Mouse (Mus musculus): Measurements from ENCODE around the gene Btf3l4. TPM values are rescaled to one million over a fixed set of nuclear protein-coding genes. Genes with fewer than 3 reads are reported as not detected.

Btf3l4 gene
- polyA plus RNA-seq (2011; ENCODE audit: insufficient read length, low read depth, missing spikeins): 124 and 161 TPM in 2 replicates

- H3K27ac ChIP-seq (ENCODE audit: insufficient read depth, low read length): peak within 1 kb of the TSS; percentile 99
- H3K4me3 ChIP-seq (ENCODE audit: insufficient read depth, low read length): peak within 1 kb of the TSS; percentile 92
- TF ChIP-seq POLR2A (IDR thresholded peaks at IDR 0.05; ENCODE audit: low read depth, low read length) (peak; percentile 55), CTCF (IDR thresholded peaks at IDR 0.05; ENCODE audit: borderline replicate concordance, insufficient read depth, low read length) (no peak)
- peaks cover 6% of the 10 kb centered on the region for H3K4me1 ChIP-seq (ENCODE audit: control insufficient read depth, insufficient read depth, low read length)
Observed at GRCm38 (mm10) chr4:108832916-108833827, at the start of gene Btf3l4. Gene Btf3l4, minus strand, starts transcription at chr4:108833614.

DNA sequence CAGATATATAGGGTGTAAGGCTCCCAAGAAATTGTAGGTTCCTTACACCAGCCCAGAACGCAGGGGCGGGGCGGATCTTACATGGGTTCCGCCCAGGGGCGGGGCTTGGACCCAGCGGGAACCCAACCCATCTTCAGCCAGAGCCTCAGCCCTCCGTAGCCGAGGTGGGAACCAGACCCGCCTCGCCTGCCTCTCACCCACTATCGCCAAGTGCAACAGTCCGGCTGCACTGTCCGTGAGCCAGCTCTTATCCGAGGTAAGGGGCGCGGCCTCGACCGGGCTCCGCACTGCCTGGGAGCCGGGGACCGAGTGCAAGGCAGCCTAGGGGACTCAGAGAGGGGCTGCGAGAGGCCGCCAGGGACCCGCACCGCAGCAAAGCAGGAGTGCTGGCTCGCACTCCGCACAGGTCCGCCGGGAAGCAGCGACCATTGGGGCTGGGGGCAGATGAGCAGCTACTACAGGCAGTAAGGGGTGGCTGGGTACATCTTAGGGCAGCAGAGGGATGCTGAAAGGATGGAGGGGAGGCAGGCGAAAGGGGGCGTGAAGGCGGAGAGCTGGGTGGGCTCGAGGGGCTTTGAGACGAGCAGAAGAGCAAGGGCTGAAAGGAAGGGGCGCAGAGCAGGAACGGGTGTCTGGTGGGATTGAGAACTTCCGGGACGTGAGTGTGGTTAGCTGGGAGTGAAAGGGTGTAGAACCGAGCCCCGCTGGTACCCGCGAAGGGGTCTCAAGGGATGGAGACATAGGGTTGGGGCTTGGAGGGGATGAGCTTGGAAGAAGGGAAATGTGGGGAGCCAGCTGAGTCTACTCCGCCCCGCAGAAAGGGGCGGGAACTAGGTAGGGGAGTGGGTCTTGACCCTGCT is 45.8 kb upstream of the Btf3l4 start, which contains the start of gene Rab3b:
Gene Rab3b (plus strand): TSS at position 101 of the 860 bp plus-strand sequence.
- peak within 1 kb of the TSS; percentile 47 for H3K4me3 ChIP-seq (ENCODE audit: insufficient read depth, low read length)
- TF ChIP-seq POLR2A (IDR thresholded peaks at IDR 0.05; ENCODE audit: low read depth, low read length) (peak; percentile 32; the same call in 1 of the 2 replicates), CTCF (IDR thresholded peaks at IDR 0.05; ENCODE audit: borderline replicate concordance, insufficient read depth, low read length) (no peak)
- no peak within 1 kb of the TSS for H3K27ac ChIP-seq (ENCODE audit: insufficient read depth, low read length)
- peaks cover 3% of the 10 kb centered on the region; the same call in 1 of the 2 replicates for H3K4me1 ChIP-seq (ENCODE audit: control insufficient read depth, insufficient read depth, low read length)

- TF ChIP-seq POLR2A (IDR thresholded peaks at IDR 0.05; ENCODE audit: low read depth, low read length) (no peak), CTCF (IDR thresholded peaks at IDR 0.05; ENCODE audit: borderline replicate concordance, insufficient read depth, low read length) (no peak)
- Histone ChIP-seq H3K4me1 (ENCODE audit: control insufficient read depth, insufficient read depth, low read length) (peaks cover 3% of the 10 kb centered on the region; the same call in 1 of the 2 replicates), H3K27ac (ENCODE audit: insufficient read depth, low read length) (no peak overlapping the region), H3K4me3 (ENCODE audit: insufficient read depth, low read length) (no peak overlapping the region)
Observed at GRCm38 (mm10) chr4:108877901-108878300, 44.5 kb upstream of the Btf3l4 start.

DNA sequence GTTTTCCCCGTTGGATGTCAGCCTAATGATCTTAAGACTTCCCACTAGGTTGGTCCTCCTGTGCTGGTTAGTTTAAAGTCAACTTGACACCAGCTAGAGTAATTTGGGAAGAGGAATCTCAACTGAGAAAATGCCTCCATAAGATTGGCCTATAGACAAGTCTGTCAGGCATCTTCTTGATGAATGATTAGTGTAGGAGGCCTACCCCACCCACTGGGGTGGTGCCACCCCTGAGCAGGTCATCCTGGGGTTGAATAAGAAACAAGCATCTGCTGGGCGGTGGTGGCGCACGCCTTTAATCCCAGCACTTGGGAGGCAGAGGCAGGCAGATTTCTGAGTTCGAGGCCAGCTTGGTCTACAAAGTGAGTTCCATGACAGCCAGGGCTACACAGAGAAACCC is 40.3 kb upstream of the Btf3l4 start:
- no peaks in the 10 kb centered on the region for H3K4me1 ChIP-seq (ENCODE audit: control insufficient read depth, insufficient read depth, low read length)
- H3K4me3 ChIP-seq (ENCODE audit: insufficient read depth, low read length): no peak overlapping the region
- TF ChIP-seq POLR2A (IDR thresholded peaks at IDR 0.05; ENCODE audit: low read depth, low read length) (no peak), CTCF (IDR thresholded peaks at IDR 0.05; ENCODE audit: borderline replicate concordance, insufficient read depth, low read length) (no peak)
- H3K27ac ChIP-seq (ENCODE audit: insufficient read depth, low read length): no peak overlapping the region

GRCm38 (mm10) chr4:108869730-108870374 is 36.4 kb upstream of the Btf3l4 start:
- no peaks in the 10 kb centered on the region for H3K4me1 ChIP-seq (ENCODE audit: control insufficient read depth, insufficient read depth, low read length)
- H3K27ac ChIP-seq (ENCODE audit: insufficient read depth, low read length): no peak overlapping the region
- no peak for TF ChIP-seq POLR2A (IDR thresholded peaks at IDR 0.05; ENCODE audit: low read depth, low read length)
- TF ChIP-seq CTCF (IDR thresholded peaks at IDR 0.05; ENCODE audit: borderline replicate concordance, insufficient read depth, low read length): peak; percentile 74; the same call in 1 of the 2 replicates

DNA sequence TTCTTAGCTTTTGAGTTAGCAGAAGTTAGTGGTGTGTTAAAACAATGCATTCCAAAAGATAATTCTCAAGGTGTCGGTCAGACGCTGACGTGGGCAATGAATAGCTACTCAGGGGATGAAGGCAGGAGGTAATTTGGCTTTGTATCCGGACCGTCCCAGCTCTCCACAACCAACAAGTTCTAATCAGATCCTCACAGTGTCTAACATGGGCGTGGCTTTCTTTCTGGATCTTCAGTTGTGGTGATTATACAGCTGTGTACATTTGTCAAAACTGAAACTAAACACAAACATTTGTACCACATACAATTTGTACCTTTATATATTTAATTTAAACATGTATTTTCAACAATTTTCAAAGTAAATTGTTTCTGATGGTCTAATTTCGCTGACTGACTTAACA is 33.4 kb upstream of the Btf3l4 start:
- Histone ChIP-seq H3K27ac (ENCODE audit: insufficient read depth, low read length) (no peak overlapping the region), H3K4me1 (ENCODE audit: control insufficient read depth, insufficient read depth, low read length) (no peaks in the 10 kb centered on the region)
- TF ChIP-seq CTCF (IDR thresholded peaks at IDR 0.05; ENCODE audit: borderline replicate concordance, insufficient read depth, low read length): no peak
- TF ChIP-seq POLR2A (IDR thresholded peaks at IDR 0.05; ENCODE audit: low read depth, low read length): no peak

More at GRCm38 (mm10) chr4:108869730-108870374, 36.4 kb upstream of the Btf3l4 start:
- H3K4me3 ChIP-seq (ENCODE audit: insufficient read depth, low read length): no peak overlapping the region

GRCm38 (mm10) chr4:108848505-108848848 is 15.1 kb upstream of the Btf3l4 start, which contains the start of gene A730015C16Rik:
Gene A730015C16Rik, minus strand, starts transcription at chr4:108848619.
- TF ChIP-seq POLR2A (IDR thresholded peaks at IDR 0.05; ENCODE audit: low read depth, low read length) (no peak), CTCF (IDR thresholded peaks at IDR 0.05; ENCODE audit: borderline replicate concordance, insufficient read depth, low read length) (no peak)
- Histone ChIP-seq H3K4me3 (ENCODE audit: insufficient read depth, low read length) (peak within 1 kb of the TSS; percentile 64), H3K4me1 (ENCODE audit: control insufficient read depth, insufficient read depth, low read length) (no peaks in the 10 kb centered on the region; the same call in none of the 2 replicates), H3K27ac (ENCODE audit: insufficient read depth, low read length) (peak within 1 kb of the TSS; percentile 12; the same call in 1 of the 2 replicates)

More for the DNA sequence above, 33.4 kb upstream of the Btf3l4 start:
- H3K4me3 ChIP-seq (ENCODE audit: insufficient read depth, low read length): no peak overlapping the region

DNA sequence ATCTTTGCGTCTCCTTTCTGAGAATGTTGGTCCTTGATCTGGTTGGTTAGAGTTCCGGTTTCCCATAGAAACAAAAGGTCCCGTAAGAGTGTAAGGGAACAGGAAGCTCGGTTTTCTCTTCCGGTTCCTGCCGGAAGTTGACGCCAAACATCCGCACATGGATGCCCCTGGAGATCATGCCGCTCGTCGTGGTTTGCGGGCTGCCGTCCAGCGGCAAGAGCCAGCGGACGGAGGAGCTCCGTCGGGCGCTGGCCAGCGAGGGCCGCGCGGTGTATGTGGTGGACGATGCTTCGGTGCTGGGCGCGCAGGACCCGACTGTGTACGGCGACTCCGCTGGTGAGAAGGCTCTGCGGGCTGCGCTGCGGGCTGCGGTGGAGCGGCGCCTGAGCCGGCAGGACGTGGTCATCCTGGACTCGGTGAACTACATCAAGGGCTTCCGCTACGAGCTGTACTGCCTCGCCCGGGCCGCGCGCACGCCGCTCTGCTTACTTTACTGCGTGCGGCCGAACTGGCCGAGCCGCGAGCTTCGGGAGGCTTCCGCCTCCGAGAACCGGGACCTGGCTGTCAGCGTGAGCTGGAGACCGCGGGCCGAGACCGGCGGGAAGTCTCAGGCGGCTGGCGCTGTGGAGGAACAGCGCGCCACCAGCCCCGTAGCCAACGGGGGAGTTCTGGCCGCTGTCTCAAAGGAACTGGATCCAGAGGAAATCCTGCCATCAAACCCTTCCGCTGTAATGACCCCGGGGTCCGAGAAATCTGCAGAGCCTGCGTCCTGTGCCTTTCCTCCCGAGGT is 14.5 kb upstream of the Btf3l4 start, which contains the start of gene Kti12:
Gene Kti12 (plus strand): TSS at position 71 of the 790 bp plus-strand sequence.
- Histone ChIP-seq H3K4me3 (ENCODE audit: insufficient read depth, low read length) (peak within 1 kb of the TSS; percentile 64), H3K4me1 (ENCODE audit: control insufficient read depth, insufficient read depth, low read length) (no peaks in the 10 kb centered on the region; the same call in none of the 2 replicates), H3K27ac (ENCODE audit: insufficient read depth, low read length) (peak within 1 kb of the TSS; percentile 12; the same call in 1 of the 2 replicates)
- TF ChIP-seq CTCF (IDR thresholded peaks at IDR 0.05; ENCODE audit: borderline replicate concordance, insufficient read depth, low read length): no peak
- TF ChIP-seq POLR2A (IDR thresholded peaks at IDR 0.05; ENCODE audit: low read depth, low read length): peak; percentile 75
